Mouse (Mus musculus): Measurements from ENCODE around the gene Tmem59.

Tmem59 gene

DNA sequence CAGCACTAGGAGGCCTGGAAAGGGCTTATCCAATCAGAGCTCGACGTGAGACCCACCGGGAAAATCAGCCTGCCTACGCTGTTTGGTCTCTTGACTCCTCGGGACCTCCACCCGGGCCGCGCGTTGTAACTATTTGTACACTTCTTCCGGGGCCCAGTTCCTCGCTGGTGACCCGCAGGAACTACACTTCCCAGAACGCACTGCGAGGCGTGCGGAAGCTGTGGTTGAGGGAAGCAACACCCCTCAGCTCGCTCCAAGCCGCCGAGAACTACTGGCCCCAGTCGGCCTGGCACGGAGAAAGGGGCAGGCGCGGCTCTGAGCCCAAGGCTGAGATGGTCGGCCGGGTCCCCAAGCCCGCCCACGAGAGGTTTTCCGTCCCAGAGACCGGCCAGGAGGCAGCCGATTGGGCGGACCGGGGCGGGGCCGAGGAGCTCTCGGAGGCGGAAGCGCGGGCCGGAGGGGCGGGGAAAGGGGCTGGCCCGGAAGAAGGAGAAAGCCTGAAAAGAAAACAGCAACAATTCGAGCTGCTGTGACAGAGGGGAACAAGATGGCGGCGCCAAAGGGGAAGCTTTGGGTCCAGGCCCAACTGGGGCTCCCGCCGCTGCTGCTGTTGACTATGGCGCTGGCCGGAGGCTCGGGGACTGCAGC is at the start of gene Tmem59:
Gene Tmem59 (plus strand): TSS at position 218 of the 648 bp plus-strand sequence.
- DNase-seq, result peak; percentile 98 to 99

GRCm38 (mm10) chr4:107129373-107129772 is 48.8 kb upstream of the Tmem59 start:
- no peak for DNase-seq

GRCm38 (mm10) chr4:107130534-107130933 is 47.7 kb upstream of the Tmem59 start:
- peak; percentile 67 to 79 for DNase-seq

DNA sequence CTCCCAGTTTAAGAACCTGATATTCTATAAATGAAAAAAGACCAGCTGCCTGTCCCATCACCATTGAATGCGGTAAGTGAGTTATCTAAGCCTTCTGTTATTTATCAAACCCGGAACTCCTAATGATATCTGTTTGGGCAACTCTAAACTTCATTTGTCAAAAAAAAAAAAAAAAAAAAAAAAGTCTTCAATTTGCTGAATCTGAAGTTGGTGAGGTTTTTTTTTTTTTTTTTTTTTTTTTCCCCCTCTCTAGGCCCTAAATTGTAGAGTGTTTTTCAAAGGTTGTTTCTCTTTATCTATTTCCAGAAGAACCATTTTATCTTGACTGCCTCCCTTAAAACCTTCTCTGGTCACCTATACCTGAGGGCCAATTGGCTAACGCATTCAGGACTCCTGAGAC is 43.3 kb upstream of the Tmem59 start:
- DNase-seq, result no peak

- no peak for DNase-seq
These were observed 42.5 kb upstream of the Tmem59 start for GRCm38 (mm10) chr4:107135663-107136062.

DNA sequence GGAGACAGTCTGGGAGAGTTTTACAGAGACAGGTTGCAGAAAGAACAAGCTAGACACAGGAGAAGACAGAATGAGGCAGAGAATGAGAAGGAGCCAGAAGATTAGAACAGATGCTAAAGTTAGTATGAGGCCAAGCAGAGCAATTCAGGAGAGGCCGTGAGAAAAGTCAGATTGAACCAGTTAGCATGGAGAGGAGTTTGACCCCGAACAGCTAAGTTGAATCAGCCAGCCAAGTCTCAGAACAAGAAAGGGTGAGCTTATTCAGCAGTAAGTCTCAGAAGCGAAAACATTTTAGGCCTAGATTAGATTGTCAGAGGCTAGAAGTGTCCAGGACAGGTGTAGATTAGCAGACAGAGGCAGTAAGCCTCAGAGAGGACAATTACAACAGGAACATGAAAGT is 41.7 kb upstream of the Tmem59 start:
- no peak for DNase-seq

DNA sequence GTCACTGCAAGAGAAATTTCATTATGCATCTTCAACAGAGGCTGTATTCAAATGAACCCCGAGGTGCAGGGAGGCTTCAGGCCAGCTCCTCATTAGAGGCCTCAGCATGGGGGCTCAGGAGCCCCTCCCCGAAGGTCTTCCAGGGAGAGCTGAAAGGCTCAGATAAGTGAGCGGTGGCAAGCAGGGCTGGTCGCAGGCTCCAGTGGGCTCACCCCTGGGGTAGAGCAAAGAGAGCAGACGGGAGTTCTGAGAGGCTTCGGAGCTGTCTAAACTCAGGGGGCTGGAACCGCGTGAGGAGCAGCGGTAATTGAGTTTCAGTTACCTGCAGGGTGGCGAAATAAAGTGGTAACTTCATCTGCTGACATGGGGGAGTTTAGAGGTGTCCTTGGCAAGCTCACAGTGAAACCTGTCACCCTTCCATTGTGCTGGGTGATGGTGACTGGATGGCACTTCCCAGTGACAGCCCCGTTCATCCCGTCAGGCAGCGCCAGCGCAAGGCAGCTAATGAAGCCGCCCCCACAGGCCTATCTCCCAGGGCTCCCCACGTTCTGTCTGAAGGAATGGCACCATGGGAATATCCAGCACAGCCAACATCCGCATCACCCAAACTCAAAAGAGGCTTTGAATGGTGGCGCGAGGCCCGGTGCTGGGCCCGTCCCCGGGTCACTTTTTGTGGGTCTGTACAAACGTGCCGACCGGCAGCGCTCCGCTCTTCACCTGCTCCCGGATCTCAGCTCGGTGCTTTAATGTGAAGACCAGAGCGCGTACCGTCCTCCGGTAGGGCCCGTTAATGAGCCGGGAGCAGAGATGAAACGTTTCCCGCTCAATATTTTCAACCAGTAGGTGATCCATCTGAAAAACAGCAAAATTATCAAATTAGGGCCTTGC is 39.0 kb upstream of the Tmem59 start:
- no peak for DNase-seq

DNA sequence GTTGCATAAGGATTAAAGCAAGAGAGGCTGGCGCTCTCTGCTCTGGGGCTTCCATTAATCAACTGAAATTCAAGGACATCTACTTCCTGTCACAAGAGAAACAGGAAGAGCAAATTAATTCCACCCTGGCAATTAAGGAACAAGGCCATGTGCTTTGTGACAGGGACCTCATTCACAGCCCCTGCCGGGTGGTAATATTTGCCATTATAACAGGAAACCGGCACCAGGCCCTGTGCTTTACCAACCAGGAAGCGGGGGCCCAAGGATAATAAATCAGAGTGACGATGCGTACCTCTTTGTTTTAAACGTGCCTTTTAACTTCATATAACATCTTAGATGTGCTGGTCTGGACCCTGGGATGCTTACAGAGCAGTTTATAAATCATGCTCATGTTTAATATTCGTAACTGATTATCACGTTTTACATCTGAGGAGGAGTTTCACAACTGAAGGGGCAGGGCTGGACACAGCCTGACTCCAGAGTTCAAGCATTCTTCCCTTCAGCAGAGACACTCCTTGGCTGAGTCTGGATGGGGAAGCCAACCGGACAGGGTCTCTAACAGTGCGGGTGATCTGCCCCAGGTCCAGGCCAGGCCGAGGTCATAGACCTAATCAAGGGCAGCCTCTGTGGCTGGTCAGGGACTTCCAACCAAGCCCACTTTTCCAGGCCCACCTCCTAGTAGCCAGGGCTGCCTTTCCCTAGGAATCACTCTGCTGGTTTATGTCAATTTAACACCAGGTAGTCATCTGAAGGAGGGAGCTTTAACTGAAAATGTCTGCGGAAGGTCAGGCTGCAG is 38.2 kb upstream of the Tmem59 start:
- DNase-seq, result peak in 1 of 2 experiments; percentile 43

GRCm38 (mm10) chr4:107143511-107143910 is 34.7 kb upstream of the Tmem59 start:
- no peak for DNase-seq

GRCm38 (mm10) chr4:107150991-107151390 is 27.2 kb upstream of the Tmem59 start:
- DNase-seq, result no peak

DNA sequence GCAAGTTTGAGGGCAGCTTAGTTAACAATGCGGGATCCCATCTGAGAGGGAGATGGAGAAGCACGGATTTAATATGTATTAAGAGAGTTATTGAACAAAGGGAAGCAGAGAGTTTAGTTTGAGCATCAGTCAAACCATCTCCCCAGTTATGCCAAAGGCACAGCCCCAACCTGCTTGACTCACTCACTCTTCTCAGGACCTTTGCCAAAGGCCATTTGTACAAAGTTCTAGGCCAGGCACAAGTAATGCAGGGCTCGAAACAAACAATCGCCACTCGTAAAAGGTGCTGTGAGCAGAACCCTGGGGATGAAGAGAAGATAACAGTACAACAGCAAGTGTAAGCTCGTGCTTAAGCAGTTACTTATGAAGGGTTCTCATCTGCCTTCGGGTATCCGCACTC is 25.6 kb upstream of the Tmem59 start:
- DNase-seq, result no peak

- DNase-seq, result peak; percentile 40 to 60
These were observed 21.2 kb upstream of the Tmem59 start for GRCm38 (mm10) chr4:107156983-107157401.

DNA sequence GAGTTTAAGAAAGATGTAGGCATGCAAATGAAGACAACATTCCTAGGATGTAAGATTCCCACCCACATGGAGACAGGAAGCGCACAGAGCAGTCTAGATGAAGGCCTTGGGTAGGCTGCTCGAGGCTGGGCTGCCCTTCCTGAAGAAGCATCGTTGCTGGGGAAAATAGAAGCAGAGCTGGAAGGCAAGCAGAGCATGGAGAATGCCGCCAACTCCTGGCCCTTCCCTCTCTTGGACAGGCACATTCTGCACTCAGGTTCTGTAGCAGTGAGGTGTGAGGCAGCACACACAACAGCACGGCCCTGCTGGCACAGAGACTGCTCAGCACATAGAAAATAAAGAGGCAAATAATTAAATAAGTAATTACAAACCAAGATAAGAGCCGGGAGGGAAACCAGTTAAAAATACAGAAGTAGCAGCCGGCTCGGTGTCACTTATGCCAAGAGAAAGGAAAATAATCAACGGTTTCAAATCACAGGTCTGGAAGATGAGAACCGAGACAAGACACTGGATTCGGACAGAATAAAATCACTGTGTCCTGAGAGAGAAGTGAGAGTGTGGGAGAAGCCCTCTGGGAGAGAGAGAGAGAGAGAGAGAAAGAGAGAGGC is 18.9 kb upstream of the Tmem59 start:
- no peak for DNase-seq

- no peak for DNase-seq
These were observed 18.0 kb upstream of the Tmem59 start for GRCm38 (mm10) chr4:107160181-107160580.

- DNase-seq, result no peak
These were observed 14.9 kb upstream of the Tmem59 start for GRCm38 (mm10) chr4:107163341-107163740.

DNA sequence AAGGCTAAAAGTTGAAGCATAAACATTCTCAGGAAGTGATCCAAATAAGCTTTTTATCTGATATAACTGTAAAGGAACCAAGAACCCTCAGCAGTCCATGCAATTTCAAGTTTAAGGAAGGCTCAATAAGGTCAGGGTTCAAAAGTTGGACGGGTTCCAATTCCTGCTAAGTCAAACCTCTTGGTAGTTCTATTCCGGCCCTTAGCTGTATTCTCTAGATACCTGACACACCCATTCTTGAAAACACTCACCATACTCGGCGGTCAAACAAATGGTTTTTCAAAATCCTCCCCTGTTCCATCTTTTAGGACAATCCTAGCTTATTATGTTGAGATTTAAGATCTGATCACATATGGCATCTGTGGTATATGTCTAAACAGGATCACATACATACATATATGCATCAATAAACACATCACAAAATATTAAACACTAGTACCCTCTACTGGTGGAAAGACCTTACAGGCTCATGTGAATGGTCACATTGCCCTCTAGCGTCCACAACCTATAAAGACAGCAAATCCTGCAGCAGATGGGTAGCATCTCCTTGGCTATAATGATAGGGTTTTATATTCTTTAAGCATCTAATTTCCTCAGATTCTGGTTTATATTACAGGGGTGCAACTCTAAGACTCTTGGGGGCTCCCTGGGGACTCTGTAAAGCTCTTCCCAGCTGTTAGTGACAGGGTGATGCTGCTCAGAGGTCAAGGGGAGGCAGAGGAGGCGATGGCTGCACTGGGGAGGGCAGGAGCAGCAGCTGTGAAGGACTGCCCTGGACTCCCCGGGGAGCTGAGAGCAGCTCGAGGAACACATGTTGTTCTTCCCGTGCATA is 14.2 kb upstream of the Tmem59 start:
- DNase-seq, result peak; percentile 70 to 76

DNA sequence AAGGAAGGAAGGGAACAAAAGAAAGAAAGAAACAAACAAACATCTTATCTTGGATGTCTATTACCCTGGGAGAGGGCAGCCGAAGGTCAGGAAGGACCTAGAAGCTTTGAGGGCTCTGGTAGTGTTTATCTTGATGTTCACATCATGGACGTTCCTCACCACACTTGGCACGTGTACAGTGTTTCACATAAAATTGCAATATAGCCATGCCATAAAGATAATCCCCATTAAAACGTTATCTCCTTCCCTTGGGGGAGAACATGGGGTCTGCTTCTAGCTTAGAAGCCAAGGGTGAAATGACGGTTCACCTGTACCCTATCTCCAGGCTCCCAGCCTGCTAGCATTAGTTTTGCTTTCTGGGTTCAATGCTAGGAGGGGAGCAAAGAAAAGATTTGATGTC is 11.5 kb upstream of the Tmem59 start:
- DNase-seq, result no peak

DNA sequence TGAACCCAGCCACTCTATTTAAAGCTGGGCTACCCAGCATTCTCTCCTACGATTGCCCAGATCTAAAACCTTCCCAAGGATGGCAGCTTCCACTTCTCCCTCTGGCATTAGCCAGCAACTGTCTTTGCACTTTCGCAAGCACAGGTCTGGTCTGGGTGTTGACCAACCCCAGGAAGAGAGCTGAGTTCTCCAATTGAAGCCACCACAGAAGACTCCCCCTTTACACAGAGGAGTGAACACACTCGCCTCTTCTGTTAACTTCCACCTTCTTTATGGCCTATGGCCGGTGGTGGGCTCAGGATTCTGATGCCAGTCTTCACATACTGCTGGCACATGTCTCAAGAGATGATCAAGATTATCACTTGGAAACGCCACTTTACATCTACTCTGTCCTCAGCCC is 10.4 kb upstream of the Tmem59 start:
- no peak for DNase-seq

DNA sequence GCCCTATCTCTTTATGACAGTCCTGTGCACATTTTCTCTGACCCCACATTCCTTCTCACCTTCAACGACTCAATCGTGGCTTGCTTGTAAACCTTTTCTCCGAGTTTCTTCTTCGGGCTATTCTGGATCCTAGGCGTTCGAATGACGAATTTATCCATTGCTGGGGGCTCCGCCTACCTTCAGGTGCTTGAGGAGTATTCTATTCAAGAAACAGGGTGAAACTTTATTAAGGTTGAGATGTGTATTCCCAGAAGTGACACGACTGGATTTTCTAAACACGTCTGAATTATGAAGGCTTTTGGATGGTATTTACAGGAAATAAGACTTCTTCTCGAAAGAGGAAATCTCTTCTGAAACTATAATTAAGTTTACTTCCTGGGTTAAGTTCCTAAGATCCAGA is 693 bp upstream of the Tmem59 start:
- peak in 1 of 2 experiments; percentile 3 for DNase-seq

DNA sequence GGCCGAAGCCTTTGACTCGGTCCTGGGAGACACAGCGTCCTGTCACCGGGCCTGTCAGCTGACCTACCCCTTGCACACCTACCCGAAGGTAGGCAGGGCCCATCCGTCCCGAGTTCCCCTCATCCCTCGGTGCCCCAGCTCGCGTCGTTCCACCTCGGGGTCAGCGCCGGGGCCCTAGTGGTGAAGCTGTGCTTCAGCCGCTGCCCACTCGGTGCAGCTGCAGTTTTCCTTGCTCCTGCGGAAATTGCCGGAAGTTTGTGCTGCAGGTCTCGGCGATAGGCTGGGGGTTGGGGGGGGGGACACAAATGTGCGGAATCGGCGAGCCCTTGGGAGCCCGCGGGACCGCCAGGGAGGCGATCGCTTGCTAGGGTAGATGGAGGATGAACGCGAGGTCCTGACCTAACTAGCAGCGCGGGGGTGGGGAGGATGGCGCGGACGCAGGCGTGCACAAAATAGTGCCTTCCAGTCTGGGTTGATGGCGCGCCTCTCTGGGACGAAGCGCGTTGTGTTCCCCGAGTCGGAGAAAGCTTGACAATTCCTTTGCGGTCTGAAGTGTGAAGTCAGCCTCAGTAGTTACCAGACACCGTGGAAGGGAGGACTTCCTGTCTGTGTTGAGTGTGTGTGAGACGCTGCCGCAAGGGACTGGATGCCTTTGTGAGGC is 761 bp downstream of the Tmem59 start, which contains the start of gene Tceanc2:
Gene Tceanc2 (minus strand): TSS at position 287 of the 661 bp plus-strand sequence.
- peak; percentile 68 to 80 for DNase-seq

DNA sequence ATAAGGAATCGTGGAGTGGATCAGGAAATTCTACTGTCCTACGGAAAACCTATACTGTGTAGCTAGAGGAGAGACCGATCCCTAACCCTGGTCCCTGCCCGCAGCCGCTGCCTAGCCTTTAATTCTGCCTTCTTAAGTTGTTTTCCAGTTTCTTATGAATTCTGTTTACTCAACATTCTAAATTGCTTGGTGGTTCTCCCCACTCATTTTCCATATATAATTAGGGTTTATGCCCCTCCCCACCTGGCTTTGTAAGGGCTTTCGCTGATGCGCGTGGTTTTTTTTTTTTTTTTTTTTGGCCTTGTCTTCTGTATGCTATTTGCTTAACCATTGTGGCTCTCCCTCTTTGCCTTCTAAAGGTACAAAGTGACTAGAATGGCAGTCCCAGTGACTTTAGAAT is 1.4 kb downstream of the Tmem59 start:
- no peak for DNase-seq
